Mouse (Mus musculus) testis, adult 2 months (tissue): ENCODE measurements around the gene Scn1b. TPM values are rescaled to one million over a fixed set of nuclear protein-coding genes. Genes with fewer than 3 reads are reported as not detected.

Experiments
- H3K27ac ChIP-seq: fragments of 200-500 bp; 2 replicates; pipeline ENCODE4 v1.5.1; 2012; ENCODE audit warnings: low read depth, low read length; ENCODE audit not compliant: control insufficient read depth, insufficient read depth
- H3K27me3 ChIP-seq: fragments of 200-500 bp; 2 replicates; pipeline ENCODE4 v1.6.1; 2012; ENCODE audit warnings: mild to moderate bottlenecking, low read length, moderate library complexity; ENCODE audit not compliant: control insufficient read depth, insufficient read depth
- H3K36me3 ChIP-seq: fragments of 200-500 bp; 2 replicates; pipeline ENCODE4 v1.6.1; 2012; ENCODE audit warnings: mild to moderate bottlenecking, low read length; ENCODE audit not compliant: control insufficient read depth, insufficient read depth
- H3K4me1 ChIP-seq: fragments of 200-500 bp; 2 replicates; pipeline ENCODE4 v1.6.1; 2012; ENCODE audit warnings: low read length; ENCODE audit not compliant: control insufficient read depth, insufficient read depth
- H3K4me3 ChIP-seq: fragments of 200-500 bp; 2 replicates; pipeline ENCODE4 v1.5.1; 2012; ENCODE audit warnings: low read depth, mild to moderate bottlenecking, low read length, moderate library complexity, mixed read lengths; ENCODE audit not compliant: control insufficient read depth
- CTCF ChIP-seq: fragments of 200-500 bp; IDR thresholded peaks from 2 replicates; pipeline ENCODE4 v1.5.1; 2012; ENCODE audit warnings: low read depth, mild to moderate bottlenecking, inconsistent platforms, low read length, moderate library complexity; ENCODE audit not compliant: control insufficient read depth, insufficient read depth, insufficient replicate concordance
- POLR2A ChIP-seq: fragments of 200-500 bp; IDR thresholded peaks from 2 replicates; pipeline ENCODE4 v1.6.1; 2012; ENCODE audit warnings: low read depth, mild to moderate bottlenecking, inconsistent platforms, low read length, moderate library complexity; ENCODE audit not compliant: control insufficient read depth
- polyA plus RNA-seq: library from polyadenylated mRNA; depleted of rRNA; stranded (reverse); fragments of >200 nt; gene quantifications from 2 replicates; pipeline ENCODE4 v1.2.3, GENCODE M21; 2012

The Scn1b gene
- polyA plus RNA-seq, 1 experiment: 1.4 TPM

DNA sequence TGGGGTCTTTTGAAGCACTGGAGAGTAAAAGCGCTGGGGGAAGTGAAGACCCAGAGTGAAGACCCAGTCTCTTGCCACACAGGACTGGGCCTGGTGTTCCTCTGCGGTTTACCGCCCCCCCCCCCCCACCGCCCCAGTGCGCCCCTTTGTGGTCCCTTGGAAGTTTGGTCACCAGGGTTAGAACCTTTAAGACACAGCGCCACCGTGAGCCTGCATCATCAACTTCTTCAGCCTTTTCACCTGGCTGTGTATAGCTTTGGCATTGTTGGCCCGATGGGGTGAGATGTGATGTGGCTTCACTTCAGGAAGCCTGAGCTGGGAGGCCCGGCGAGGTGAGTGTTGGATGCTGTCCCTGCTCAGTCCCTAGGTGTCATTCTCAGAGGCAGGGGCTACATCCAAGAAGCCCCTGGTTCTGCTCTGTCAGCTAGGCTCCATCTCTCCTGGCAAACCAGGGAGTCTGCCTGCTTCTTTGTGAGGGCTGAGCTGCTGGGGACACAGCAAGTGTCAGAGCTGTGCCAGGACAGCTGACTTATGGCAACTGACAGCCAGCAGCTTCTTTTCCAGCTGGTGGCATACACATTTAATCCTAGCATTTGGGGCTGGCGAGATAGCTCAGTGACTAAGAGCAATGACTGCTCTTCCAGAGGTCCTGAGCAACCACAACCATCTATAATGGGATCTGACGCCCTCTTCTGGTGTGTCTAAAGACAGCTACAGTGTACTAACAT is 31.9 kb downstream of the Scn1b start:
- Histone ChIP-seq H3K27me3 (no peaks in the 10 kb centered on the region), H3K36me3 (no peaks in the 10 kb centered on the region), H3K4me1 (no peaks in the 10 kb centered on the region; the same call in 1 of the 2 replicates), H3K4me3 (no peak overlapping the region), H3K27ac (no peak overlapping the region)
- no peak for TF ChIP-seq POLR2A
- TF ChIP-seq CTCF: no peak

DNA sequence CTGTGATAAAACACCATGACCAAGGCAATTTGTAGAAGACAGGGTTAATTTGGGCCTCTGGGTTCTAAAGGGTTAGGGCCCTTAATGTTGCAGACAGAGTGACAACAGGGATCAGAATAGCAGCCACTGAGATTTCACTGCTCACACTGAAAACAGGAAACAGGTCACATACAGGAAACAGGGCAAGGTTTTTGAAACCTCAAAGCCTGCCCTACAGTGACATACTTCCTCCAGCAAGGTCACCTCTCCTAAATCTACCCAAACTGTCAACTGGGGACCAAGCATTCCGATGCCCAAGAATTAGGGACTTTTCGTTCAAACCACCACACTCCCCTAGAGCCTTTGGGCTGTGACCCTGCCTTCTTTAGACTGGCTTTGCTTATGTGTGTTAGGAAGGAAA is 37.1 kb downstream of the Scn1b start:
- H3K27me3 ChIP-seq: no peaks in the 10 kb centered on the region
- H3K36me3 ChIP-seq: no peaks in the 10 kb centered on the region
- no peaks in the 10 kb centered on the region; the same call in 1 of the 2 replicates for H3K4me1 ChIP-seq
- TF ChIP-seq CTCF: no peak
- no peak for TF ChIP-seq POLR2A
- no peak overlapping the region for H3K4me3 ChIP-seq
- no peak overlapping the region for H3K27ac ChIP-seq

DNA sequence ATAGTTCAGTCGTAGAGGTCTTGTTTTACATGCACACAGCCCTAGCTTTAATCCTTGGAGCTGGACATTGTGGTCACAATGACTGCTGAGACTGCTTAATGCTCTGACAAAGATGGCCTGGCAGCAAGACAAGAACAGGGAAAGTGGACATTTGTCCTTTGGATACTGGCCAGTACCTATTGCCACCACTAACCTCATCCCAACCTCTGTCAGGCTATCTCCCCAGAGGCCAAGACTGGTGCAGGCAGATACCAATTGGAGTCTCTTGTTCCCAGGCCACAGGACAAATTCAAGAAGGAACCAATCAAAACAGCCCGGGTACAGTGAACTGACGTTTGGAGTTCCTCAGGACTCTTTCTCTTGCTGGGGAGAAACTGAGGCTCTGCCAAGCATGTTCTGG is 38.6 kb downstream of the Scn1b start:
- Histone ChIP-seq H3K4me3 (no peak overlapping the region), H3K4me1 (peaks cover 1% of the 10 kb centered on the region), H3K36me3 (no peaks in the 10 kb centered on the region), H3K27ac (no peak overlapping the region), H3K27me3 (no peaks in the 10 kb centered on the region)
- no peak for TF ChIP-seq CTCF
- TF ChIP-seq POLR2A: no peak

DNA sequence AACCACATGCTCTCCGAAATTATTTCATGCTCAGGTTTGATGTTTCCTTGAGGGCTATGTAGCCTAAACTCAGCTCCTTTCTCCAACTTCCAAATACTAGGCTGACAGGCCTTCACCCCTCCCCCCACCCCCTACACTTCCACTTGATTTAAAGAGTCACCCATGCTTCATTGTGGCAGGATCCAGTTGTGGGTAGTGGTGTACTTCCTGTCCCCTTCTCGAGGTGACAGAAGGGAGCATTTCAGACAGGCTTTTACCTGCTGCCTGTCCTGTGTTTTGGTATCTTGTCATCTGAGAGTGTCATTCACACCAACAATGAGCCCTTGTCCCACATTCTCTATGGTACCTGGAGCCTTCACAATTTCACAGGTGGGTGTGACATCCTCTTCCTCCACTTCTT is 39.5 kb downstream of the Scn1b start:
- no peak overlapping the region for H3K4me3 ChIP-seq
- peaks cover 3% of the 10 kb centered on the region for H3K4me1 ChIP-seq
- H3K27me3 ChIP-seq: no peaks in the 10 kb centered on the region
- no peaks in the 10 kb centered on the region for H3K36me3 ChIP-seq
- TF ChIP-seq CTCF: no peak
- no peak overlapping the region for H3K27ac ChIP-seq

DNA sequence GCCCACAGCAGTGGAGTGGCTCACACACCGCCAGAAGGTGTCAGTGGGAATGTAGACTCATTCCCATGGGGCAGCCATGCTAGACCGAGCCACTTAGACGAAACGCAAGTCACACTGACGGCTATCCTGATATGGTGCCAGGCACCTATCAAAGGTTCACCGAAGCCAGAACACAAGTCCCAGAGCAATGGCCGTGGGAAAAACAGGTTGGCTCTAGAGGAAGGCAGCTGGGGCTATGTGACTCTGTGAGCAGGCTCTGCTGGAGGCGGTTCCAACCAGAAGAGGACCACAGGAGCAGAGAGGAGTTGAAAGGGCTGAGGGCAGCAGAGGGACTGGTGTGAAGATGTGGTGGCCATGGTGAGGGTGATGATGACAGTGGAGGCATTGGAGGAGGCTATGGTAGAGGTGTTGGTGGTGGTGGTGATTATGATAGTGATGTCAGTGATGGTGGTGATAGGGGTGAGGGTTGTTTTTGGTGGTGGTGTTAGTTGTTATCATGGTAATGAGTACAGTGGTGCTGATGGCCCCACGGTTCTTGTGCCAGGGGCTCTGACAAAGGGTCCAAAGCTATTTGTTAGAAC is 40.5 kb downstream of the Scn1b start:
- Histone ChIP-seq H3K27ac (no peak overlapping the region), H3K4me1 (peaks cover 3% of the 10 kb centered on the region), H3K4me3 (no peak overlapping the region), H3K27me3 (no peaks in the 10 kb centered on the region), H3K36me3 (no peaks in the 10 kb centered on the region)
- TF ChIP-seq CTCF (no peak), POLR2A (no peak)

DNA sequence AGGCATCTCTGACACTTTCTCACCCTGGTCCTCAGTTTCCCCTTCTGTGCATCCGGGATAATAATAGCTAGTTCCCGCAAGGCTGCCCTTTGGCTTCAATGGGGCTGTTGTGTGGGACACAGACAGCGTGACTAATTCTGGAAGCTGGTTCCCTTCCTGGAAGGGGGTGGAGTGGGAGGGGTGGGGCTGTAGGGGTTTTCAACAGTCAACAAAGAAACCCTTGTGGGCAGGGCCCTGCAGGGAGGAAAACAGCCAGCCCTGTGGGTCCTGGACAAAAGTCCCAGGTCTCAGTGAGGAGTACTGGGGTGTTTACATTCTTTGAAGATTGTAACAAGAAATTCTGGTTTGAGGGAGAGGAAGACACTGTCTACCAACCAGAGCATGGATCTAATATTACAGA is 41.6 kb downstream of the Scn1b start:
- Histone ChIP-seq H3K27me3 (no peaks in the 10 kb centered on the region), H3K4me1 (peaks cover 3% of the 10 kb centered on the region), H3K27ac (no peak overlapping the region), H3K4me3 (no peak overlapping the region), H3K36me3 (no peaks in the 10 kb centered on the region)
- TF ChIP-seq POLR2A: no peak
- TF ChIP-seq CTCF: no peak

DNA sequence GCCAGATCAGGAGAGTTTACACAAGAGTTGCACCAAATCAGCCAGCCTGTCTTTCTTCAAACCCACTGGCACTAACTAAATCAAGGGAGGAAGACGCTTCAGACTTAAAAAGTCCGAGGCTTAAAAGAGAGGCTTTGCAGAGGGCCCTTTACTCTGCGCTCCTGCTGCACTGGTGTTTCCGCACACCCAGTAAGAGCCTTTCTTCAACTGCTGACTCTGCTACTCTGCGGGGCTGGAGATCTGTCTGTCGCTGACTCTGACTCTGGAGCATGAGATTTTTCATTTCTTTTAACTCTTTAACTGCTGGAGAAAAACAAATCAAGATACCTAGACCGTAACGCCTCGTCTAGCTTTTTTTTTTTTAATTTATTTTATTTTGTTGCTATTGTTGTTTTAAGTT is 42.7 kb downstream of the Scn1b start:
- no peak overlapping the region for H3K4me3 ChIP-seq
- no peak overlapping the region for H3K27ac ChIP-seq
- H3K4me1 ChIP-seq: peaks cover 3% of the 10 kb centered on the region
- no peaks in the 10 kb centered on the region for H3K36me3 ChIP-seq
- H3K27me3 ChIP-seq: no peaks in the 10 kb centered on the region
- TF ChIP-seq POLR2A (no peak), CTCF (no peak)
